Mouse (Mus musculus) spleen, adult 2 months (tissue): ENCODE measurements around the gene 1700025C18Rik.

ENCODE experiments used
- CTCF ChIP-seq: fragments of 200-500 bp; IDR thresholded peaks from 2 replicates; pipeline ENCODE4 v1.5.1; 2011; ENCODE audit warnings: mild to moderate bottlenecking, inconsistent platforms; ENCODE audit not compliant: insufficient read depth, insufficient read length, insufficient replicate concordance; ENCODE audit errors: extremely low read depth
- POLR2A ChIP-seq: fragments of 200-500 bp; IDR thresholded peaks from 2 replicates; pipeline ENCODE4 v1.6.1; 2011; ENCODE audit warnings: low read depth, low read length, inconsistent platforms

DNA sequence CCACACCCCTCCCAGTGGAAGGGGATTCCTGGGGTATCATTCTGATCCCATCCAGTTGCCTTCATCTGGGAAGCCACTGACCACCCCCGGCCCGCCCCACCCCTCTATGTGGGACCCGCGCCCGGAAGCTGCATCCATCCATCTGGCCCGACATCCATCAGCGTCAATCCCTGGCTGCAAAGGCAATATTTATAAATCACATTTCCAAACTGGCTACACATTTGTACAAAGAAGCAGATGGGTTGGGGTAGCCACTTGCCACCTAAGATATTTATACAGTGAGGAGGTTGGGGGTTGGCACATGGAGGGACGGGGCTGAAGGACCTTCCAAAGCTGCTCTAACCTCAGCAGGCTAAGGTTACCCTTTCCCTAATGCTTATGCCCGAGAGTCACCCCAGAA is 30.2 kb upstream of the 1700025C18Rik start:
- TF ChIP-seq CTCF: no peak
- no peak for TF ChIP-seq POLR2A
